Mouse (Mus musculus) splenic B cell, adult 2 months (primary cell): Measurements from ENCODE around the gene Creb5.

Experiments used
- DNase-seq: peaks from one replicate; pipeline ENCODE4 v3.0.0-alpha.2; 2011; ENCODE audit warnings: low read depth, low spot score
- H3K27me3 ChIP-seq: 2 replicates; pipeline ENCODE4 v1.6.1; 2012; ENCODE audit warnings: mild to moderate bottlenecking, low read length, moderate library complexity, mixed read lengths; ENCODE audit not compliant: control insufficient read depth, poor library complexity, insufficient read depth, severe bottlenecking
- H3K36me3 ChIP-seq: 2 replicates; pipeline ENCODE4 v1.6.1; 2012; ENCODE audit warnings: mild to moderate bottlenecking, low read length, moderate library complexity, mixed read lengths; ENCODE audit not compliant: control insufficient read depth, poor library complexity, insufficient read depth, severe bottlenecking

The Creb5 gene

DNA sequence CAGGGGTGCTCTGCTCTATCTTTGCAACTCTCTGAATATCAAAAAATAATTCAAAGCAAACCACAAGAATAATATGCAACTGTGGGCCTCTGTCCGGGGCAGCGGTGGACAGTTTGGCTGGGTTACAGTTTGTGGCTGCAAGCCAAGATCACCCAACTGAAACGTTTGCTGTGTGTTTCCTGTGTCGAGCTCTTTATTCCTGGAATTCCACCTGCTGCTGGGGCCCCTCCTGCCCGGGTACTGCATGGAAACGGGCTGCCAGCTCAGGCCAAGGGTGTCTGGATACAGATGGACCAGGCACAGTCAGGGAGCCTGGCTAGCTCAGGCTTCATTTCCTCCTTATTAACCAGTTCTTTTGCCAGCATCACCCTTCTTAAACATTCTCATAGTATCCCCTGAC, 269.0 kb downstream of the Creb5 start:
- DNase-seq, result no peak
- Histone ChIP-seq H3K36me3 (no peaks in the 10 kb centered on the region), H3K27me3 (no peaks in the 10 kb centered on the region)

- no peaks in the 10 kb centered on the region for H3K36me3 ChIP-seq
- H3K27me3 ChIP-seq, result no peaks in the 10 kb centered on the region
- DNase-seq, result no peak
Measured at GRCm38 (mm10) chr6:53560928-53561327, 273.9 kb downstream of the Creb5 start.

- DNase-seq, result no peak
- no peaks in the 10 kb centered on the region for H3K27me3 ChIP-seq
- no peaks in the 10 kb centered on the region for H3K36me3 ChIP-seq
Measured at GRCm38 (mm10) chr6:53562586-53562985, 275.5 kb downstream of the Creb5 start.

DNA sequence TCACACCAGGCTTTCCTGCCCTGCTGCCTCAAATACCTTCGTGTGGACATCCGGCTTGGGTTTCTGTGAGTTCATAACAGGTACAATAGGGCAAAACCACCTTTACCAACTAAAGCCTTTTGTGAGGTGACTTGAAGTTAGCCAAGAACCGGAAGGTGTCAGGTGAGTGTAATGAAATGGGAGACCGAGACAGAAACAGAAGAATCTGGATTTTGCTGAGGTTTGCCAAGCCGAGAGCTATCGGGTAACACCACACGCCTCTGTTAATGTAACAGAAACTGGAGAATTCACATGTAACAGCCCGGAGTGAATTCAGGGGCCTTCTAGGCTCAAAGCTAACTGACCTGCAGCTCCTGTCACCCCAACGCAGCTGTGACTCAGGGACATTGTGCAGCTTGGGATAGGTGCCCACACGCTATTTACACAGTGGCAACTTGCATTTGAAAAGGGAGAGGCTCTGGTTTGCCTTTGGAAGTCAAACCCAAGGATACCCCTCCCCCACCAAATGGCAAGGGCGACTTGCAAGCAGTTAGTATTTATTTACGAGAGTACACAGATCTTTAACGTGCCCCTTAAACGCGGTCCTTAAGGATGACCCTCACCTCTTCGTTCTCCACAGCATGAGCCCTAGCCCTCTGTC, 276.6 kb downstream of the Creb5 start:
- DNase-seq, result no peak
- Histone ChIP-seq H3K36me3 (no peaks in the 10 kb centered on the region), H3K27me3 (no peaks in the 10 kb centered on the region)

- no peaks in the 10 kb centered on the region for H3K36me3 ChIP-seq
- no peaks in the 10 kb centered on the region for H3K27me3 ChIP-seq
- no peak for DNase-seq
Measured at GRCm38 (mm10) chr6:53569436-53569835, 282.4 kb downstream of the Creb5 start.

- DNase-seq, result no peak
Measured at GRCm38 (mm10) chr6:53570906-53571305, 283.8 kb downstream of the Creb5 start.

DNA sequence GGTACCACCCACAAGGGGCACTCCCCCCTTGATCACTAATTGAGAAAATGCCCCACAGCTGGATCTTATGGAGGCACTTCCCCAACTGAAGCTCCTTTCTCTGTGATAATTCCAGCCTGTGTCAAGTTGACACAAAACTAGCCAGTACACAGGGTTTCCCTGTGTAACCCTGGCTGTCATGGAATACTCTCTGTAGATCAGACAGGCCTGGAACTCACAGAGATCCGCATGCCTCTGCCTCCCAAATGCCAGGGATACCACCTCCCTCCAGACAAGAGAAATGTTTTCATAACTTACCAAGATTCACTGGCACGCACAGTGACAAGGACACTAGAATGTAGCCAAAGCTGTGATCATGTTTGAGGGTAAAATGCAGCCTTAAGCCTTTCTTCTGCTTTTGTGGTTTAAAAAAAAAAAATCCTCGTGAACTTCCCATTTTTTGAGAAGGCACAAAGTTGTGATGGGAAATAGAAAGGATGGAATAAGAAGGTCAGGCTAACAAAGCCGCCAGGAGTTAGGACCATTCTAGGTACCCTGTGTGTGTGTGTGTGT, 284.6 kb downstream of the Creb5 start:
- no peak for DNase-seq

More at GRCm38 (mm10) chr6:53570906-53571305, 283.8 kb downstream of the Creb5 start:
- Histone ChIP-seq H3K36me3 (no peaks in the 10 kb centered on the region), H3K27me3 (no peaks in the 10 kb centered on the region)

GRCm38 (mm10) chr6:53572456-53572855, 285.4 kb downstream of the Creb5 start:
- DNase-seq, result no peak
- Histone ChIP-seq H3K36me3 (no peaks in the 10 kb centered on the region), H3K27me3 (no peaks in the 10 kb centered on the region)

More for the DNA sequence above, 284.6 kb downstream of the Creb5 start:
- H3K36me3 ChIP-seq, result no peaks in the 10 kb centered on the region
- no peaks in the 10 kb centered on the region for H3K27me3 ChIP-seq

DNA sequence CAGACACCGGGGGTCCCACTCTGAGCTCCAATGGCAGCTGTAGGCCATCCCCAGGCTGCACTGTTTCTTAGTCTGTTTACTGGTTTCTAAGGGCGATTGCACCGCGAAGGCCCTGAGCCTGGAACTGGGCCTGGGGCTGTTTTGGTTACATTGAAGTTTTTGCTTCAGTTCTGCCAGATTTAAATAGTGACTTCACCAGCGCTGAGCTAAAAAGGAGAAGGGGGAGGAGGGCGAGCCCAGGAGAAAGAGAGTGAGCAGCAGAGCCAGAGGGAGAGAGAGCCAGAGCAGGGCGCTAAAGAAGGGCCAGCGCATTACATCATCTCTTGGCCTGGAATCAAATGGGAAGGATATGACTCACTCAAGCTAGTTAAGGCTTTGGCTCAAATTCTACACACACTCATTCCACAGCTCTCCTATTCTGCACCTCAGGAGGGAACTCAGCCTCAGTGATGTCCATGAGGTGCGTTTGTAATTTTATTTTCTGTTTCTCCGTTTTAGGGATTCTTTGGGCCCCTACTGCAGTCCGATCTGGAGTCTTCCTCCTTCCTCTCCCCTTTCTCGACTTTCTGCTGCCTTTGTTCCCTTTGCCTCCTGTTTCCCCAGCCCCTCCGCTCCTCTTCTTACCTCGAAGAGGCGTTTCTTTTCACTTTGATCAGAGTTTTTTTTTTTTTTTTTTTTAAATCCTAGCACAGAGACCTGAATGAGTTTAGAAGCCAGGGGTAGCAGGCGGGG, 286.1 kb downstream of the Creb5 start:
- Histone ChIP-seq H3K27me3 (no peaks in the 10 kb centered on the region), H3K36me3 (no peaks in the 10 kb centered on the region)
- no peak for DNase-seq

- DNase-seq, result no peak
- Histone ChIP-seq H3K27me3 (no peaks in the 10 kb centered on the region), H3K36me3 (no peaks in the 10 kb centered on the region)
Measured at GRCm38 (mm10) chr6:53573711-53574065, 286.6 kb downstream of the Creb5 start.

DNA sequence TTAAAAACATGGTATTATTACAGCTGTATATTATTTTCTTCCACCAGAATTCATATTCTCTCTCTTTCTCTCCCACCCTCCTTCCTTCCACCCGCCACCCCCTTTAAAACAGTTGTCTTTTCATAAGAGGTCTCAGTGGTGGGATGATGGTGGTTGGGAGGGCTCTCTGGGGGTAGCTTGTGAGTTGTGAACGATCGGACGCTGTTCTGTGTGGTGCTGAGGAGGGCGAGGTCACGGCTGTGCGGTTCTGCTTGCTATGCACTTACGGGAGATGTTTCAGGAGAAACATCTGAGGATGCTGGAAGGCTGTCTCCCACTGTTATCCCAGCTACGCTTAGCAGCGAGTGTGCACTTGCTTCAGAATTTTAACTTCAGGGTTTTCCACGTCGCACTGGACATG, 287.0 kb downstream of the Creb5 start:
- Histone ChIP-seq H3K27me3 (no peaks in the 10 kb centered on the region), H3K36me3 (no peaks in the 10 kb centered on the region)
- DNase-seq, result no peak

DNA sequence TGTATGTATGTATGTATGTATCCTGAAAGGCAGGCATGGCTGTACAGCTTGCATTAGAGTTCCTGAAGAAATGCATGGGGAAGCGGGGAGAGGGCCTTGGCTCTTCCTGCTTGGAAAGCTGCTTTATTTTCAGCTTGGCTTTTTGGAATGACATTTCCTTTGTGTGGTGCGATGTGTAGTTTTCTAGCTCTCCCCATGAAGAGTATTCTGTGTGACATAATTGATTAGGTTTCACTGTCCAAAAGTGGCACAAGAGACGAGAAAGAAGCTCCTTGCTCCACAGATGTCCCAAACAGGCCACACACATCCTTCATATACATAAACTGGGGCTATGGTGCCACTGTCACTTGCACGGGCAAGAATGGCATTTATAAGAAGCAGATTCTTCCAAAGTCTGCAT, 288.1 kb downstream of the Creb5 start:
- Histone ChIP-seq H3K36me3 (no peaks in the 10 kb centered on the region), H3K27me3 (no peaks in the 10 kb centered on the region)
- no peak for DNase-seq

- Histone ChIP-seq H3K36me3 (no peaks in the 10 kb centered on the region), H3K27me3 (no peaks in the 10 kb centered on the region)
- no peak for DNase-seq
Measured at GRCm38 (mm10) chr6:53575836-53576235, 288.8 kb downstream of the Creb5 start.

DNA sequence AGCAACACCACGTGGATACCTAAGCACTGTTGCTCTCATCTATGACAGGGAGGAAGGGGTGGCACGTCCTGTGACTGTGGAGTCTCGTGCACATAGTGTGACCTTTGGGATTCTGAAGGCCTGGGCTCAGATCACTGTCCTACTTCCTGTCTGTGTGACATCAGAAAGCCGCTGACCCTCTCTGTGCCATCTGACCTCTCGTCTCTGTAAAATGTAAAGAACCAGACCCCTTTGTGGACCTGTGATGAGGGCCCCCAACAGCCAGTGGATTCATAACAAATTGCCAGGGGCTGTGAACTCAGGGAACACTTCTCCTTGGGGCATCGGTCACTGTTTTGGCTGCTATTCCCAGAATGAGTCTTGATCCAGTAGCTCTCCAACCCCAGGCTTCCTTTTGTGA, 289.8 kb downstream of the Creb5 start:
- DNase-seq, result no peak
- Histone ChIP-seq H3K27me3 (no peaks in the 10 kb centered on the region), H3K36me3 (no peaks in the 10 kb centered on the region)

DNA sequence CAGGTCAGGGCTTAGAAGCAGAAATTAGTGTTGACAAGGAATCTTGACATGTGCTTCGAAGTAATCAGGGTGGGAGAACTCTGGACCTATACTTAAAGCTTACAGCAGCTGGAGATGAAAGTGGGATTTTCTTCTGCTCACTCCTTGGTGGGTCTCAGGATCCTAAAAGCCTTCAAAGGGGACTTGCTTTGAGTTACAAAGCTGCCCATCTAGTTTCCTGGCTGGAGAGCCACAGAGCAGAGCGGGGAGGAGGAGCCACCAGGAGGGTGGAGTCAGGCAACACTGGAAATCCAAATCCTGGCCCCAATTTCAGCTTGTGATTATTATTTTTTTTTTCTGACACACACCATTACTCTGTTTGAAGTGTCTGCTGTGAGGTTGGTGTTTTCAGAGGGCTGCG, 290.7 kb downstream of the Creb5 start:
- Histone ChIP-seq H3K27me3 (no peaks in the 10 kb centered on the region), H3K36me3 (no peaks in the 10 kb centered on the region)
- no peak for DNase-seq
